Mouse (Mus musculus): Measurements from ENCODE around the gene Rinl.

DNA sequence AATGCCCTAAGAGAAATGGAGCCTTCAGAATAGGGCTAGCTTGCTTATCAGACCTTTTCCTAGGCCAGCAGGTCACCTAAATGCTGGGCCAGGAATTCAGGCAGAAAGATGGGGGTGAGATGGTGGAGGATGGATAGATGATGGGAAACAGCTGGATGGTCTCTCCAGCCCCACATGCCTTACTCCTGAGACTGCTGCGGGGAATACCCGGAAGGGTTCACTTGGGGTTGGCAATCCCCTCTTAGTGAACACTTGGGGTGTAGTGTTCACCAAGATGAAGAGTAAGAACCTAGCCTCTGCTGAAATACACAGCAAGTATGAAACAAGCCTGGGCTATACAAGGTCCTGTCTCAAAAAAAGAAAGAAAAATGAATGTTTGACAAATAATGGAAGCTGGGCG, 466 bp downstream of the Rinl start:
- no peak for TF ChIP-seq MAFK (IDR thresholded peaks at IDR 0.05; ENCODE audit: insufficient read depth, low read depth, low read length)
- TF ChIP-seq ZNF384 (IDR thresholded peaks at IDR 0.05; ENCODE audit: low read depth, low read length): no peak
- no peak for TF ChIP-seq ZC3H11A (IDR thresholded peaks at IDR 0.05; ENCODE audit: borderline replicate concordance, low read depth, low read length)
- TF ChIP-seq HCFC1 (IDR thresholded peaks at IDR 0.05; ENCODE audit: borderline replicate concordance, insufficient read depth, low read length): no peak
